Mouse (Mus musculus) lung, postnatal 10 days (tissue): ENCODE measurements at regions not wholly inside any gene's neighbourhood (a gene's known extent, or its start where the extent isn't known, plus 50 kb on each side); places are given as distances from the start of the nearest gene placed in this dataset.
"Not testable (repeated sequence)": the region's sequence is repeated elsewhere in the genome, so short reads cannot be mapped to it uniquely, and the experiment has no call there.

Source experiments
- DNase-seq: peaks from one replicate; pipeline ENCODE4 v3.0.0; 2021

GRCm38 (mm10) chr9:9342456-9343185, 103.7 kb upstream of the Arhgap42 start:
- peak; percentile 72 for DNase-seq

- no peak for DNase-seq
These were observed 79.7 kb upstream of the Arhgap42 start for GRCm38 (mm10) chr9:9318624-9319023.

GRCm38 (mm10) chr9:9316021-9316420, 77.1 kb upstream of the Arhgap42 start:
- DNase-seq: no peak

- DNase-seq: peak; percentile 7
These were observed 73.4 kb upstream of the Arhgap42 start for GRCm38 (mm10) chr9:9312274-9312673.

- DNase-seq: no peak
These were observed 72.8 kb upstream of the Arhgap42 start for GRCm38 (mm10) chr9:9311627-9312265.

- not testable (repeated sequence) for DNase-seq
These were observed 72.2 kb upstream of the Arhgap42 start for GRCm38 (mm10) chr9:9311040-9311583.

GRCm38 (mm10) chr9:9290767-9291166, 51.9 kb upstream of the Arhgap42 start:
- peak; percentile 16 for DNase-seq

GRCm38 (mm10) chr9:9289570-9289969, 50.7 kb upstream of the Arhgap42 start:
- DNase-seq: no peak
